Mouse (Mus musculus) small intestine, adult 2 months (tissue): ENCODE data around the gene Trim26. TPM values are rescaled to one million over a fixed set of nuclear protein-coding genes. Genes with fewer than 3 reads are reported as not detected.
A peak's percentile ranks its signal among the peaks of the same experiment; 100 is the strongest.
"Not testable (repeated sequence)": the region's sequence is repeated elsewhere in the genome, so short reads cannot be mapped to it uniquely, and the experiment has no call there.

Experiments
- H3K27ac ChIP-seq: fragments of 200-500 bp; 2 replicates; pipeline ENCODE4 v1.5.1; 2012; ENCODE audit warnings: low read depth, low read length, control low read depth, inconsistent platforms; ENCODE audit not compliant: insufficient read depth
- H3K27me3 ChIP-seq: fragments of 200-500 bp; 2 replicates; pipeline ENCODE4 v1.6.1; 2012; ENCODE audit warnings: mild to moderate bottlenecking, moderate library complexity, low read length, inconsistent platforms; ENCODE audit not compliant: control insufficient read depth, insufficient read depth
- H3K36me3 ChIP-seq: fragments of 200-500 bp; 2 replicates; pipeline ENCODE4 v1.6.1; 2012; ENCODE audit warnings: mild to moderate bottlenecking, low read length, control low read depth, inconsistent platforms; ENCODE audit not compliant: control insufficient read depth, insufficient read depth
- H3K4me1 ChIP-seq: fragments of 200-500 bp; 2 replicates; pipeline ENCODE4 v1.6.1; 2012; ENCODE audit warnings: low read length, inconsistent platforms, mixed read lengths; ENCODE audit not compliant: control insufficient read depth, insufficient read depth, insufficient read length
- H3K4me3 ChIP-seq: fragments of 200-500 bp; 2 replicates; pipeline ENCODE4 v1.5.1; 2012; ENCODE audit warnings: low read depth, mild to moderate bottlenecking, control low read depth, inconsistent platforms, low read length, moderate library complexity
- CTCF ChIP-seq: fragments of 200-500 bp; IDR thresholded peaks from 2 replicates; pipeline ENCODE4 v1.5.1; 2012; ENCODE audit warnings: low read depth, mild to moderate bottlenecking, control low read depth, inconsistent platforms, low read length, moderate library complexity, mixed read lengths; ENCODE audit not compliant: insufficient replicate concordance, insufficient read length; ENCODE audit errors: extremely low read depth
- POLR2A ChIP-seq: fragments of 200-500 bp; IDR thresholded peaks from 2 replicates; pipeline ENCODE4 v1.6.1; 2012; ENCODE audit warnings: low read depth, mild to moderate bottlenecking, control low read depth, inconsistent platforms, low read length, moderate library complexity
- WGBS: fragments of 180-500 bp; shearing (Covaris S2); methylation state at CpG from one replicate; pipeline ENCODE4 v1.1.7; 2018; 5-methylcytosine and 5-hydroxymethylcytosine counted together
- polyA plus RNA-seq: library from polyadenylated mRNA; depleted of rRNA; stranded (reverse); fragments of >200 nt; gene quantifications from 2 replicates; pipeline ENCODE4 v1.2.3, GENCODE M21; 2012

The Trim26 gene
- polyA plus RNA-seq, 1 experiment: 37.3 TPM

GRCm38 (mm10) chr17:36825525-36825924 lies 11.4 kb upstream of the Trim26 start:
- Histone ChIP-seq H3K4me3 (no peak overlapping the region), H3K27me3 (no peaks in the 10 kb centered on the region), H3K36me3 (no peaks in the 10 kb centered on the region), H3K4me1 (no peaks in the 10 kb centered on the region), H3K27ac (no peak overlapping the region)
- TF ChIP-seq POLR2A (no peak), CTCF (no peak)
- WGBS: 9% methylated on average over 4 of the region's 4 CpGs

GRCm38 (mm10) chr17:36826002-36826401 lies 10.9 kb upstream of the Trim26 start:
- under 1% methylated on average over 5 of the region's 5 CpGs for WGBS
- not testable (repeated sequence) for H3K27me3 ChIP-seq
- peak; percentile 62; the same call in 1 of the 2 replicates for TF ChIP-seq CTCF

GRCm38 (mm10) chr17:36828488-36828887 lies 8.4 kb upstream of the Trim26 start:
- Histone ChIP-seq H3K27ac (no peak overlapping the region), H3K27me3 (no peaks in the 10 kb centered on the region), H3K36me3 (no peaks in the 10 kb centered on the region), H3K4me1 (no peaks in the 10 kb centered on the region), H3K4me3 (no peak overlapping the region)
- TF ChIP-seq POLR2A (no peak), CTCF (no peak)
- WGBS: 60% methylated on average over 2 of the region's 2 CpGs

More at GRCm38 (mm10) chr17:36826002-36826401, 10.9 kb upstream of the Trim26 start:
- H3K36me3 ChIP-seq, H3K4me1 ChIP-seq, H3K4me3 ChIP-seq, H3K27ac ChIP-seq: not testable (repeated sequence)

- 59% methylated on average over 3 of the region's 3 CpGs for WGBS
- TF ChIP-seq CTCF (no peak), POLR2A (no peak)
- Histone ChIP-seq H3K4me1 (no peaks in the 10 kb centered on the region), H3K27ac (no peak overlapping the region), H3K27me3 (no peaks in the 10 kb centered on the region), H3K36me3 (no peaks in the 10 kb centered on the region), H3K4me3 (no peak overlapping the region)
Observed at GRCm38 (mm10) chr17:36830470-36830869, 6.5 kb upstream of the Trim26 start.

GRCm38 (mm10) chr17:36832694-36833093 lies 4.2 kb upstream of the Trim26 start:
- no peaks in the 10 kb centered on the region for H3K36me3 ChIP-seq
- H3K4me3 ChIP-seq: no peak overlapping the region
- TF ChIP-seq CTCF: no peak
- TF ChIP-seq POLR2A: no peak
- 62% methylated on average over 4 of the region's 4 CpGs for WGBS
- H3K27ac ChIP-seq: no peak overlapping the region
- H3K27me3 ChIP-seq: no peaks in the 10 kb centered on the region
- H3K4me1 ChIP-seq: peaks cover 3% of the 10 kb centered on the region; the same call in 1 of the 2 replicates

- TF ChIP-seq CTCF (peak; percentile 36; the same call in 1 of the 2 replicates), POLR2A (no peak)
- 16% methylated on average over 12 of the region's 12 CpGs for WGBS
- Histone ChIP-seq H3K4me3 (peak overlapping the region; percentile 1; the same call in 1 of the 2 replicates), H3K27ac (peak overlapping the region; percentile 85), H3K27me3 (no peaks in the 10 kb centered on the region), H3K4me1 (peaks cover 7% of the 10 kb centered on the region; the same call in 1 of the 2 replicates), H3K36me3 (peaks cover 3% of the 10 kb centered on the region; the same call in 1 of the 2 replicates)
Observed at GRCm38 (mm10) chr17:36835591-36836426, 1.1 kb upstream of the Trim26 start.

GRCm38 (mm10) chr17:36836427-36836812 lies 514 bp upstream of the Trim26 start:
- peak overlapping the region; percentile 59 for H3K4me3 ChIP-seq
- H3K27ac ChIP-seq: peak overlapping the region; percentile 85
- peaks cover 7% of the 10 kb centered on the region; the same call in 1 of the 2 replicates for H3K4me1 ChIP-seq
- WGBS: 7% methylated on average over 3 of the region's 3 CpGs
- TF ChIP-seq POLR2A: no peak
- no peak for TF ChIP-seq CTCF
- H3K36me3 ChIP-seq: peaks cover 4% of the 10 kb centered on the region; the same call in 1 of the 2 replicates
- no peaks in the 10 kb centered on the region for H3K27me3 ChIP-seq

GRCm38 (mm10) chr17:36839001-36839400 lies 2.1 kb downstream of the Trim26 start:
- WGBS: 81% methylated on average over 5 of the region's 5 CpGs
- TF ChIP-seq CTCF (no peak), POLR2A (no peak)

More at GRCm38 (mm10) chr17:36839001-36839400, 2.1 kb downstream of the Trim26 start:
- no peak overlapping the region for H3K4me3 ChIP-seq
- H3K4me1 ChIP-seq: peaks cover 15% of the 10 kb centered on the region
- H3K27me3 ChIP-seq: no peaks in the 10 kb centered on the region
- peaks cover 11% of the 10 kb centered on the region; the same call in 1 of the 2 replicates for H3K36me3 ChIP-seq
- no peak overlapping the region for H3K27ac ChIP-seq
